Mouse (Mus musculus): Measurements from ENCODE around the gene Bmpr1a.
A peak's percentile ranks its signal among the peaks of the same experiment; 100 is the strongest.

The Bmpr1a gene

GRCm38 (mm10) chr14:34503325-34503647 lies at the start of gene Bmpr1a:
Gene Bmpr1a (minus strand): TSS chr14:34503341.
- DNase-seq (ENCODE audit: low spot score in 2 of 2) = no peak

- no peak for DNase-seq (ENCODE audit: low spot score in 2 of 2)
Measured at GRCm38 (mm10) chr14:34552226-34552625, 49.1 kb upstream of the Bmpr1a start.

GRCm38 (mm10) chr14:34549004-34549671 lies 46.0 kb upstream of the Bmpr1a start:
- peak; percentile 75 to 82 for DNase-seq (ENCODE audit: low spot score in 2 of 2)

- peak; percentile 61 to 66 for DNase-seq (ENCODE audit: low spot score in 2 of 2)
Measured at GRCm38 (mm10) chr14:34548391-34549001, 45.4 kb upstream of the Bmpr1a start.

GRCm38 (mm10) chr14:34544545-34544944 lies 41.4 kb upstream of the Bmpr1a start:
- no peak for DNase-seq (ENCODE audit: low spot score in 2 of 2)

GRCm38 (mm10) chr14:34544001-34544400 lies 40.9 kb upstream of the Bmpr1a start:
- DNase-seq (ENCODE audit: low spot score in 2 of 2) = no peak

GRCm38 (mm10) chr14:34543596-34543995 lies 40.5 kb upstream of the Bmpr1a start:
- no peak for DNase-seq (ENCODE audit: low spot score in 2 of 2)

GRCm38 (mm10) chr14:34541896-34542295 lies 38.8 kb upstream of the Bmpr1a start:
- DNase-seq (ENCODE audit: low spot score in 2 of 2) = no peak

GRCm38 (mm10) chr14:34540685-34541162 lies 37.6 kb upstream of the Bmpr1a start:
- DNase-seq (ENCODE audit: low spot score in 2 of 2) = no peak

- DNase-seq (ENCODE audit: low spot score in 2 of 2) = no peak
Measured at GRCm38 (mm10) chr14:34535883-34536282, 32.7 kb upstream of the Bmpr1a start.

GRCm38 (mm10) chr14:34533537-34533936 lies 30.4 kb upstream of the Bmpr1a start:
- no peak for DNase-seq (ENCODE audit: low spot score in 2 of 2)

- DNase-seq (ENCODE audit: low spot score in 2 of 2) = no peak
Measured at GRCm38 (mm10) chr14:34532536-34532935, 29.4 kb upstream of the Bmpr1a start.

- peak in 1 of 2 experiments; percentile 14 for DNase-seq (ENCODE audit: low spot score in 2 of 2)
Measured at GRCm38 (mm10) chr14:34528804-34529203, 25.7 kb upstream of the Bmpr1a start.

- no peak for DNase-seq (ENCODE audit: low spot score in 2 of 2)
Measured at GRCm38 (mm10) chr14:34522701-34523100, 19.6 kb upstream of the Bmpr1a start, which contains the start of gene 9230112D13Rik. Gene 9230112D13Rik (minus strand): TSS chr14:34522801.

- no peak for DNase-seq (ENCODE audit: low spot score in 2 of 2)
Measured at GRCm38 (mm10) chr14:34517959-34518544, 14.9 kb upstream of the Bmpr1a start.

- DNase-seq (ENCODE audit: low spot score in 2 of 2) = no peak
Measured at GRCm38 (mm10) chr14:34516960-34517577, 13.9 kb upstream of the Bmpr1a start.

- DNase-seq (ENCODE audit: low spot score in 2 of 2) = no peak
Measured at GRCm38 (mm10) chr14:34515860-34516259, 12.7 kb upstream of the Bmpr1a start.

- no peak for DNase-seq (ENCODE audit: low spot score in 2 of 2)
Measured at GRCm38 (mm10) chr14:34514120-34514519, 11.0 kb upstream of the Bmpr1a start.

- no peak for DNase-seq (ENCODE audit: low spot score in 2 of 2)
Measured at GRCm38 (mm10) chr14:34512602-34513001, 9.5 kb upstream of the Bmpr1a start.

- DNase-seq (ENCODE audit: low spot score in 2 of 2) = no peak
Measured at GRCm38 (mm10) chr14:34511901-34512300, 8.8 kb upstream of the Bmpr1a start.

GRCm38 (mm10) chr14:34508842-34509439 lies 5.8 kb upstream of the Bmpr1a start:
- DNase-seq (ENCODE audit: low spot score in 2 of 2) = no peak

- DNase-seq (ENCODE audit: low spot score in 2 of 2) = no peak
Measured at GRCm38 (mm10) chr14:34508187-34508840, 5.2 kb upstream of the Bmpr1a start.
